Mouse (Mus musculus) embryonic fibroblast, embryonic 13.5 days (primary cell): ENCODE results near the gene Ccdc172.

Experiments
- CTCF ChIP-seq: IDR thresholded peaks from 2 replicates; pipeline ENCODE4 v1.5.1; 2011; ENCODE audit warnings: mild to moderate bottlenecking, control low read depth, low read length, moderate library complexity, borderline replicate concordance; ENCODE audit not compliant: insufficient read depth
- POLR2A ChIP-seq: IDR thresholded peaks from 2 replicates; pipeline ENCODE4 v1.6.1; 2011; ENCODE audit warnings: low read depth, mild to moderate bottlenecking, control low read depth, low read length, moderate library complexity

DNA sequence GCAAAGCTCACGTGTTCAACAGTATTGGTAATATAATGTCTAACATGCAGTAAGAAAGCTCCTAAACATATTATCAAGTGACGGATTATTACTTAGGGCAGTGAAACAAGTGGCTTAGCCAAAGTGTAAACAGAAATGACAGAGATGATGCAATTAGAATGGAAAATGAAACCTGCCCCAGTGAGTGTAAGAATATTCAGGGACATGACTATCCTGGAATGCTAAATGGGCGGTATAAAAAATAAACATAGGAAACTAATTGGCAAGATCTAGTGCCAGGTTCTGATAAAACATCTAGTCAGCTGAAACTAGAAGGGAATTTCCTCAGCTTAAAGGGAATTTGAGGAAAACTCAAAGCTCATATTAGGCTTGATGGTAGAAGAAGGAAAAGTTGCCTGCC is 21.3 kb downstream of the Ccdc172 start:
- TF ChIP-seq CTCF (no peak), POLR2A (no peak)
